Mouse (Mus musculus) left cerebral cortex, postnatal 36 days (tissue): ENCODE data around the gene Stag3. TPM values are rescaled to one million over a fixed set of nuclear protein-coding genes. Genes with fewer than 3 reads are reported as not detected.

Experiments
- DNase-seq, 2 experiments: peaks; one replicate each; pipeline ENCODE4 v3.0.0; 2021 to 2022; ENCODE audit warnings: low spot score in 2 of 2, mixed read lengths in 1 of 2
- intact Hi-C: fragments of 180-260 bp; cut with DNase I; formaldehyde crosslinking; loops from one replicate; pipeline ENCODE4 v1.15.1; 2025
- total RNA-seq, 2 experiments: library from RNA; stranded (reverse); gene quantifications; 2 replicates each; pipeline ENCODE4 v1.2.3; 2021

Stag3 gene
- under 1 TPM; 0.62 to 0.77 TPM for total RNA-seq

- peak; percentile 61 to 64 for DNase-seq
- intact Hi-C loops = no loop called here
Observed at GRCm38 (mm10) chr5:138279585-138280424, at the start of gene Stag3, which contains the start of the genes Gm43720 and Gpc2. Gene Stag3, plus strand, starts transcription at chr5:138280240. Gene Gm43720, minus strand, starts transcription at chr5:138279958. Gene Gpc2, minus strand, starts transcription at chr5:138280005.

GRCm38 (mm10) chr5:138233778-138234177, 46.3 kb upstream of the Stag3 start:
- intact Hi-C loops = no loop called here

GRCm38 (mm10) chr5:138234224-138234623, 45.8 kb upstream of the Stag3 start:
- no peak for DNase-seq
- intact Hi-C loops = no loop called here

More at GRCm38 (mm10) chr5:138233778-138234177, 46.3 kb upstream of the Stag3 start:
- no peak for DNase-seq

- DNase-seq = no peak
- intact Hi-C loops = no loop called here
Observed at GRCm38 (mm10) chr5:138241511-138241910, 38.5 kb upstream of the Stag3 start.

- intact Hi-C loops = no loop called here
- DNase-seq = no peak
Observed at GRCm38 (mm10) chr5:138251144-138251543, 28.9 kb upstream of the Stag3 start.

GRCm38 (mm10) chr5:138253061-138253460, 27.0 kb upstream of the Stag3 start:
- intact Hi-C loops = no loop called here
- DNase-seq = no peak

GRCm38 (mm10) chr5:138255353-138256093, 24.5 kb upstream of the Stag3 start, which contains the start of gene Lamtor4:
Gene Lamtor4, plus strand, starts transcription at chr5:138255482.
- intact Hi-C loops = no loop called here
- DNase-seq = peak; percentile 94 to 95

GRCm38 (mm10) chr5:138256094-138256467, 24.0 kb upstream of the Stag3 start:
- intact Hi-C loops = no loop called here
- DNase-seq = no peak

- intact Hi-C loops = no loop called here
- no peak for DNase-seq
Observed at GRCm38 (mm10) chr5:138256966-138257584, 23.0 kb upstream of the Stag3 start.

- intact Hi-C loops = no loop called here
- DNase-seq = no peak
Observed at GRCm38 (mm10) chr5:138257585-138257978, 22.5 kb upstream of the Stag3 start.

- DNase-seq = no peak
- intact Hi-C loops = no loop called here
Observed at GRCm38 (mm10) chr5:138258078-138258477, 22.0 kb upstream of the Stag3 start.

- DNase-seq = no peak
- intact Hi-C loops = no loop called here
Observed at GRCm38 (mm10) chr5:138258542-138258941, 21.5 kb upstream of the Stag3 start.

GRCm38 (mm10) chr5:138258993-138259392, 21.0 kb upstream of the Stag3 start:
- intact Hi-C loops = no loop called here
- DNase-seq = no peak

GRCm38 (mm10) chr5:138260051-138260450, 20.0 kb upstream of the Stag3 start:
- DNase-seq = no peak
- intact Hi-C loops = loop anchor here (5.0 kb wide), 1 partner anchor 182 kb away; the partner anchor contains the start of gene Zfp157

- no peak for DNase-seq
- intact Hi-C loops = loop anchor here (5.0 kb wide), 1 partner anchor 181 kb away; the partner anchor contains the start of gene Zfp157
Observed at GRCm38 (mm10) chr5:138260834-138261233, 19.2 kb upstream of the Stag3 start.

- intact Hi-C loops = loop anchor here (5.0 kb wide), 1 partner anchor 180 kb away; the partner anchor contains the start of gene Zfp157
- no peak for DNase-seq
Observed at GRCm38 (mm10) chr5:138262001-138262400, 18.0 kb upstream of the Stag3 start.

- intact Hi-C loops = loop anchor here (5.0 kb wide), 1 partner anchor 180 kb away; the partner anchor contains the start of gene Zfp157
- DNase-seq = no peak
Observed at GRCm38 (mm10) chr5:138262582-138263240, 17.3 kb upstream of the Stag3 start.

GRCm38 (mm10) chr5:138263260-138264206, 16.5 kb upstream of the Stag3 start, which contains the start of gene BC037034:
Gene BC037034, minus strand, starts transcription at chr5:138264033.
- DNase-seq = peak; percentile 89 to 92
- intact Hi-C loops = loop anchor here (5.0 kb wide), 1 partner anchor 179 kb away; the partner anchor contains the start of gene Zfp157
